Mouse (Mus musculus) midbrain, embryonic 14.5 days (tissue): ENCODE data around the gene Gm28043. TPM values are rescaled to one million over a fixed set of nuclear protein-coding genes. Genes with fewer than 3 reads are reported as not detected.
A peak's percentile ranks its signal among the peaks of the same experiment; 100 is the strongest.
"Not testable (repeated sequence)": the region's sequence is repeated elsewhere in the genome, so short reads cannot be mapped to it uniquely, and the experiment has no call there.

Source experiments
- ATAC-seq: fragments of 200-750 bp; cut with Nextera tagmentation; 2 replicates; pipeline ENCODE4 v1.8.0; 2017; ENCODE audit warnings: moderate number of reproducible peaks, moderate library complexity; ENCODE audit not compliant: low FRiP score, low TSS enrichment
- DNase-seq: peaks from one replicate; pipeline ENCODE4 v3.0.0-alpha.2; 2015
- H3K27ac ChIP-seq: fragments of 300-500 bp; sonication (generic); replicated peaks from 2 replicates; pipeline ENCODE4 v1.5.1; 2014; ENCODE audit warnings: mild to moderate bottlenecking, low read depth, low read length, moderate library complexity
- H3K27me3 ChIP-seq: fragments of 300-500 bp; sonication (generic); 2 replicates; pipeline ENCODE4 v1.6.1; 2014; ENCODE audit warnings: low read length, control low read depth, mixed read lengths; ENCODE audit not compliant: control insufficient read depth, insufficient read depth
- H3K36me3 ChIP-seq: fragments of 300-500 bp; sonication (generic); 2 replicates; pipeline ENCODE4 v1.6.1; 2014; ENCODE audit warnings: low read length, control low read depth; ENCODE audit not compliant: control insufficient read depth, insufficient read depth
- H3K4me1 ChIP-seq: fragments of 300-500 bp; sonication (generic); 2 replicates; pipeline ENCODE4 v1.6.1; 2014; ENCODE audit warnings: mild to moderate bottlenecking, antibody characterized with exemption, low read length, control low read depth; ENCODE audit not compliant: control insufficient read depth, insufficient read depth
- H3K4me2 ChIP-seq: fragments of 300-500 bp; sonication (generic); 2 replicates; pipeline ENCODE4 v1.6.1; 2014; ENCODE audit warnings: mild to moderate bottlenecking, low read length, moderate library complexity
- H3K4me3 ChIP-seq: fragments of 300-500 bp; sonication (generic); replicated peaks from 2 replicates; pipeline ENCODE4 v1.5.1; 2014; ENCODE audit warnings: low read depth, low read length
- H3K9ac ChIP-seq: fragments of 300-500 bp; sonication (generic); replicated peaks from 2 replicates; pipeline ENCODE4 v1.6.1; 2014; ENCODE audit warnings: mild to moderate bottlenecking, low read length, moderate library complexity
- H3K9me3 ChIP-seq: fragments of 300-500 bp; sonication (generic); 2 replicates; pipeline ENCODE4 v1.6.1; 2016; ENCODE audit warnings: low read length, control low read depth, mixed read lengths; ENCODE audit not compliant: control insufficient read depth
- WGBS: fragments of 180-500 bp; shearing (Covaris S2); extraction: QIAGEN DNeasy Blood & Tissue Kit; methylation state at CpG from one replicate; pipeline ENCODE4 v1.1.7; 2014; 5-methylcytosine and 5-hydroxymethylcytosine counted together
- polyA plus RNA-seq: library from polyadenylated mRNA; unstranded; fragments of >200 nt; fragmentation: Nextera tagmentation; extraction: Ambion mirVana; gene quantifications from 2 replicates; pipeline ENCODE4 v1.2.1, GENCODE M21; 2014

Gene Gm28043
- polyA plus RNA-seq, 1 experiment from 2014 or later: 2.9 TPM

GRCm38 (mm10) chr17:29705881-29706280 is 91.2 kb downstream of the Gm28043 start:
- Histone ChIP-seq H3K27me3 (no peaks in the 10 kb centered on the region), H3K4me2 (no peak overlapping the region), H3K9ac (no peak overlapping the region), H3K4me3 (no peak overlapping the region), H3K27ac (no peak overlapping the region), H3K9me3 (no peaks in the 10 kb centered on the region), H3K36me3 (peaks cover 36% of the 10 kb centered on the region), H3K4me1 (peaks cover 46% of the 10 kb centered on the region)
- ATAC-seq: no peak
- DNase-seq: no peak
- WGBS: 92% methylated on average over 5 of the region's 5 CpGs

- no peak overlapping the region for H3K4me2 ChIP-seq
- H3K27me3 ChIP-seq: no peaks in the 10 kb centered on the region
- peak overlapping the region; percentile 24; the same call in 1 of the 2 replicates for H3K9ac ChIP-seq
- WGBS: 31% methylated on average over 5 of the region's 5 CpGs
- ATAC-seq (no peak), DNase-seq (no peak)
- peaks cover 25% of the 10 kb centered on the region for H3K36me3 ChIP-seq
- no peaks in the 10 kb centered on the region for H3K9me3 ChIP-seq
- H3K4me1 ChIP-seq: peaks cover 58% of the 10 kb centered on the region
- no peak overlapping the region for H3K4me3 ChIP-seq
- peak overlapping the region; percentile 52; the same call in 1 of the 2 replicates for H3K27ac ChIP-seq
These were observed 92.4 kb downstream of the Gm28043 start for GRCm38 (mm10) chr17:29706981-29707545.

DNA sequence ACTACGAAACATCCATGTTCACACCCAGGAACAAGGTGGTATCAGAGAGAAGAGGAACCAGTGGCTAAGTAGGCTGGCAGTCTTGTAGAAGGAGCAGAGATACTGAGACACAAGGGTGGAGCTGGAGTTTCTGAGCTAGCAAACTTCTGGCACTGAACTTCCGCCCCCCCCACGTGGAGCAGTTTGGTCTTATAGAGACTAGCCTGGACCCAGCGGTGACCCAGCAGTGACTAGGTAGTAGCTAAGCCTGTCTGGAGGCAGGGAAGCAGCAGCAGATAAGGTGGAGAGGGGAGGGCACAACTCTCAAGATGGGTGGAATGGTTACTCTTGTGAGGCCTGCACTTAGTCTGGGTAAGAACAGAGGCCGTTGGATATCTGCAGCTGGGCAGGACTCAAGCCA is 94.1 kb downstream of the Gm28043 start:
- Histone ChIP-seq H3K9ac (no peak overlapping the region), H3K27ac (no peak overlapping the region), H3K4me3 (no peak overlapping the region), H3K9me3 (no peaks in the 10 kb centered on the region), H3K4me2 (no peak overlapping the region), H3K4me1 (peaks cover 60% of the 10 kb centered on the region), H3K27me3 (no peaks in the 10 kb centered on the region), H3K36me3 (peaks cover 7% of the 10 kb centered on the region; the same call in 1 of the 2 replicates)
- 73% methylated on average over 5 of the region's 5 CpGs for WGBS
- ATAC-seq (no peak), DNase-seq (no peak)

- Histone ChIP-seq H3K4me1 (peaks cover 60% of the 10 kb centered on the region), H3K9ac (no peak overlapping the region), H3K36me3 (no peaks in the 10 kb centered on the region), H3K4me3 (no peak overlapping the region), H3K4me2 (no peak overlapping the region), H3K27me3 (no peaks in the 10 kb centered on the region), H3K27ac (peak overlapping the region; percentile 63), H3K9me3 (no peaks in the 10 kb centered on the region)
- ATAC-seq (no peak), DNase-seq (no peak)
- 67% methylated on average over 11 of the region's 11 CpGs for WGBS
These were observed 95.9 kb downstream of the Gm28043 start for GRCm38 (mm10) chr17:29710562-29711044.

- Histone ChIP-seq H3K36me3 (no peaks in the 10 kb centered on the region), H3K4me1 (peaks cover 64% of the 10 kb centered on the region), H3K27ac (peak overlapping the region; percentile 63), H3K4me2 (no peak overlapping the region; the same call in 1 of the 2 replicates), H3K9ac (no peak overlapping the region), H3K4me3 (no peak overlapping the region), H3K27me3 (no peaks in the 10 kb centered on the region), H3K9me3 (no peaks in the 10 kb centered on the region)
- DNase-seq (peak; percentile 71), ATAC-seq (no peak)
- 64% methylated on average over 19 of the region's 19 CpGs for WGBS
These were observed 96.5 kb downstream of the Gm28043 start for GRCm38 (mm10) chr17:29711076-29711744.

GRCm38 (mm10) chr17:29711745-29712431 is 97.2 kb downstream of the Gm28043 start:
- peaks cover 60% of the 10 kb centered on the region for H3K4me1 ChIP-seq
- ATAC-seq (no peak), DNase-seq (no peak)
- H3K4me3 ChIP-seq: no peak overlapping the region
- H3K9me3 ChIP-seq: no peaks in the 10 kb centered on the region
- H3K9ac ChIP-seq: no peak overlapping the region
- H3K27me3 ChIP-seq: no peaks in the 10 kb centered on the region
- H3K27ac ChIP-seq: peak overlapping the region; percentile 63
- no peak overlapping the region for H3K4me2 ChIP-seq
- 78% methylated on average over 8 of the region's 8 CpGs for WGBS
- no peaks in the 10 kb centered on the region for H3K36me3 ChIP-seq

- no peak overlapping the region for H3K9ac ChIP-seq
- no peaks in the 10 kb centered on the region for H3K27me3 ChIP-seq
- no peak for DNase-seq
- no peak overlapping the region for H3K4me2 ChIP-seq
- H3K36me3 ChIP-seq: no peaks in the 10 kb centered on the region
- WGBS: 71% methylated on average over 7 of the region's 7 CpGs
- no peak overlapping the region for H3K4me3 ChIP-seq
- H3K4me1 ChIP-seq: peaks cover 59% of the 10 kb centered on the region
- H3K9me3 ChIP-seq: no peaks in the 10 kb centered on the region
- no peak for ATAC-seq
- H3K27ac ChIP-seq: peak overlapping the region; percentile 63; the same call in 1 of the 2 replicates
These were observed 97.9 kb downstream of the Gm28043 start for GRCm38 (mm10) chr17:29712565-29712964.

DNA sequence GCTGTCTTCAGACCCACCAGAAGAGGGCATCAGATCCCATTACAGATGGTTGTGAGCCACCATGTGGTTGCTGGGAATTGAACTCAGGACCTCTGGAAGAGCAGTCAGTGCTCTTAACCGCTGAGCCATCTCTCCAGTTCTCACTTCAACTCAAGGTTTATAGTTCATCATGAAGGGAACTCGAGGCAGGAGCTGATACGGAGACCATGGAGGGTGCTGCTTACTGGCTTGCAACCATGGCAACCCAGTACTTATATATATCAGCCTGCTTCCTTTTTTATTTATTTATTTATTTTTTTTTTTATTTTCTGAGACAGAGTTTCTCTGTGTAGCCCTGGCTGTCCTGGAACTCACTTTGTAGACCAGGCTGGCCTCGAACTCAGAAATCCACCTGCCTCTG is 99.1 kb downstream of the Gm28043 start:
- WGBS: over 99% methylated on average over 4 of the region's 4 CpGs
- not testable (repeated sequence) for H3K27me3 ChIP-seq, H3K4me3 ChIP-seq, ATAC-seq, H3K36me3 ChIP-seq, H3K9ac ChIP-seq, H3K27ac ChIP-seq, DNase-seq, H3K9me3 ChIP-seq, H3K4me2 ChIP-seq
- peaks cover 47% of the 10 kb centered on the region for H3K4me1 ChIP-seq
